Comparison of ENCODE assay signal across 8 mouse cellular contexts in genomic region chr4:132747664-132748259, GRCm38 (mm10). TPM values are rescaled to one million over a fixed set of nuclear protein-coding genes. Genes with fewer than 3 reads are reported as not detected.
DNase-seq lines count a peak whose midpoint lies in the region; ATAC-seq and TF ChIP-seq lines count a peak whose summit lies in the region.

No protein-coding gene starts in this region.

- no peaks in the 10 kb centered on the region for H3K9me3 ChIP-seq in kidney, postnatal 0 days (replicated peaks; ENCODE audit: low read length)

- ATAC-seq in kidney, postnatal 0 days (replicated peaks; ENCODE audit: low FRiP score, low read depth), result 0 out of 2 replicates have a peak, but pooled peaks have one; percentile 33

- no peaks in the 10 kb centered on the region for H3K79me2 ChIP-seq in macrophage (ENCODE audit: inconsistent target)

- WGBS in kidney, postnatal 0 days, result 53% methylated on average over 9 of the region's 9 CpGs
- 8% methylated on average over 9 of the region's 9 CpGs for WGBS in macrophage (ENCODE audit: missing documents)

- no peaks in the 10 kb centered on the region for H3K36me3 ChIP-seq in kidney, postnatal 0 days (ENCODE audit: insufficient read depth, low read length)
- no peaks in the 10 kb centered on the region for H3K36me3 ChIP-seq in macrophage (ENCODE audit: inconsistent target)

- TF ChIP-seq CTCF in kidney, postnatal 0 days (IDR thresholded peaks at IDR 0.05; ENCODE audit: low read depth), result no peak

- no peak overlapping the region for H3K4me3 ChIP-seq in kidney, postnatal 0 days (replicated peaks; ENCODE audit: low read depth, low read length)
- peak overlapping the region; percentile 37 for H3K4me3 ChIP-seq in macrophage (ENCODE audit: inconsistent target)

- H3K9ac ChIP-seq in kidney, postnatal 0 days (ENCODE audit: low read depth, low read length), result no peak overlapping the region

- peak overlapping the region; percentile 76 for H3K27ac ChIP-seq in kidney, postnatal 0 days
- peak overlapping the region; percentile 86 for H3K27ac ChIP-seq in macrophage

- H3K4me1 ChIP-seq in kidney, postnatal 0 days (replicated peaks; ENCODE audit: insufficient read depth, low read length), result no peaks in the 10 kb centered on the region

- peak overlapping the region; percentile 13; the same call in 1 of the 2 replicates for H3K4me2 ChIP-seq in kidney, postnatal 0 days (ENCODE audit: low read length)

- no peaks in the 10 kb centered on the region for H3K27me3 ChIP-seq in kidney, postnatal 0 days (ENCODE audit: insufficient read depth, low read length)

- peak; percentile 36 for DNase-seq in gastrocnemius, postnatal 25 days
- no peak for DNase-seq in gastrocnemius, postnatal 4 days (ENCODE audit: low spot score in 2 of 2)
- DNase-seq in heart, adult 8-10 months (ENCODE audit: low spot score), result peak; percentile 82
- DNase-seq in kidney, postnatal 0 days (ENCODE audit: low spot score), result peak; percentile 56
- DNase-seq in yolk sac, embryonic 10.5 days (ENCODE audit: low spot score), result peak; percentile 87
- no peak for DNase-seq in MN1 (ENCODE audit: low spot score)
- DNase-seq in urinary bladder, postnatal 36 days (ENCODE audit: low spot score in 2 of 2), result no peak

RNA-seq across cellular contexts. Expression of gene Smpdl3b, which starts 9.3 kb away (rescaled TPM):
- 1 to 10 TPM in 1 of 2 experiments, under 1 TPM in 1; 0.59 to 1.0 TPM for total RNA-seq in gastrocnemius, postnatal 25 days (2021)
- total RNA-seq in gastrocnemius, postnatal 4 days (2021), result 1 to 10 TPM; 2.3 to 2.6 TPM
- total RNA-seq in heart, adult 8-10 months (2022), result under 1 TPM; 0.34 to 0.94 (median 0.59) TPM
- 9.0 and 9.5 TPM in 2 replicates for polyA plus RNA-seq in kidney, postnatal 0 days (2015; fragmentation: Nextera tagmentation; extraction: Ambion mirVana)
- total RNA-seq in macrophage (2018; cell fraction: chromatin; rRNA removed), result 1 to 10 TPM in 11 of 26 experiments, under 1 TPM in 8, not detected in 7; 0.38 to 3.7 (median 1.2) TPM
- total RNA-seq in macrophage (2018; cell fraction: cytosol; rRNA removed), result 1 to 10 TPM in 20 of 26 experiments, under 1 TPM in 6; 0.51 to 7.5 (median 2.2) TPM
- 10 to 100 TPM in 8 of 26 experiments, 1 to 10 TPM in 14, under 1 TPM in 4; 0.85 to 22.2 (median 5.7) TPM for total RNA-seq in macrophage (2018; cell fraction: nucleus; rRNA removed)
- polyA plus RNA-seq in macrophage (2018), result 1.0 to 8.5 TPM (median 1.9 TPM) in 3 replicates

RNA-seq across cellular contexts. Expression of gene Xkr8, which starts 15.4 kb away (rescaled TPM):
- 1 to 10 TPM; 1.0 to 1.4 TPM for total RNA-seq in gastrocnemius, postnatal 25 days (2021)
- 1 to 10 TPM; 2.8 to 5.3 TPM for total RNA-seq in gastrocnemius, postnatal 4 days (2021)
- 1 to 10 TPM; 1.1 to 2.1 (median 1.8) TPM for total RNA-seq in heart, adult 8-10 months (2022)
- polyA plus RNA-seq in kidney, postnatal 0 days (2015; fragmentation: Nextera tagmentation; extraction: Ambion mirVana), result 4.2 and 4.4 TPM in 2 replicates
- total RNA-seq in macrophage (2018; cell fraction: chromatin; rRNA removed), result 10 to 100 TPM in 3 of 26 experiments, 1 to 10 TPM in 16, under 1 TPM in 7; 0.25 to 16.6 (median 3.4) TPM
- total RNA-seq in macrophage (2018; cell fraction: cytosol; rRNA removed), result 10 to 100 TPM in 4 of 26 experiments, 1 to 10 TPM in 22; 2.3 to 18.4 (median 6.6) TPM
- 10 to 100 TPM in 13 of 26 experiments, 1 to 10 TPM in 13; 1.4 to 30.9 (median 9.9) TPM for total RNA-seq in macrophage (2018; cell fraction: nucleus; rRNA removed)
- polyA plus RNA-seq in macrophage (2018), result 2.1 to 6.5 TPM (median 6.2 TPM) in 3 replicates

RNA-seq across cellular contexts. Expression of gene Rpa2, which starts 20.4 kb away (rescaled TPM):
- 10 to 100 TPM; 11.2 to 12.4 TPM for total RNA-seq in gastrocnemius, postnatal 25 days (2021)
- total RNA-seq in gastrocnemius, postnatal 4 days (2021), result 10 to 100 TPM; 25.0 to 25.9 TPM
- 10 to 100 TPM; 10.3 to 15.6 (median 12.6) TPM for total RNA-seq in heart, adult 8-10 months (2022)
- polyA plus RNA-seq in kidney, postnatal 0 days (2015; fragmentation: Nextera tagmentation; extraction: Ambion mirVana), result 60.0 and 65.7 TPM in 2 replicates
- 10 to 100 TPM in 6 of 26 experiments, 1 to 10 TPM in 17, under 1 TPM in 1, not detected in 2; 0.62 to 21.0 (median 7.1) TPM for total RNA-seq in macrophage (2018; cell fraction: chromatin; rRNA removed)
- total RNA-seq in macrophage (2018; cell fraction: cytosol; rRNA removed), result 1 to 10 TPM; 3.1 to 8.9 (median 6.4) TPM
- 10 to 100 TPM in 2 of 26 experiments, 1 to 10 TPM in 24; 1.1 to 34.1 (median 5.0) TPM for total RNA-seq in macrophage (2018; cell fraction: nucleus; rRNA removed)
- polyA plus RNA-seq in macrophage (2018), result 6.0 to 44.1 TPM (median 7.6 TPM) in 3 replicates

RNA-seq across cellular contexts. Expression of gene Themis2, which starts 48.4 kb away (rescaled TPM):
- total RNA-seq in gastrocnemius, postnatal 25 days (2021), result 1 to 10 TPM in 1 of 2 experiments, under 1 TPM in 1; 0.69 to 1.2 TPM
- total RNA-seq in gastrocnemius, postnatal 4 days (2021), result 1 to 10 TPM; 3.2 to 3.4 TPM
- 1 to 10 TPM; 1.4 to 1.9 (median 1.6) TPM for total RNA-seq in heart, adult 8-10 months (2022)
- 1.0 TPM in 2 replicates for polyA plus RNA-seq in kidney, postnatal 0 days (2015; fragmentation: Nextera tagmentation; extraction: Ambion mirVana)
- total RNA-seq in macrophage (2018; cell fraction: chromatin; rRNA removed), result 100 to 1,000 TPM in 19 of 26 experiments, 10 to 100 TPM in 7; 17.5 to 808 (median 224) TPM
- total RNA-seq in macrophage (2018; cell fraction: cytosol; rRNA removed), result 100 to 1,000 TPM in 24 of 26 experiments, 10 to 100 TPM in 2; 70.8 to 956 (median 317) TPM
- total RNA-seq in macrophage (2018; cell fraction: nucleus; rRNA removed), result 1,000 to 10,000 TPM in 5 of 26 experiments, 100 to 1,000 TPM in 17, 10 to 100 TPM in 4; 58.3 to 1,365 (median 493) TPM
- polyA plus RNA-seq in macrophage (2018), result 131 to 255 TPM (median 207 TPM) in 3 replicates

Comparison
In these comparisons a context has a peak if more than half of its experiments do, and no peak if none do; other contexts are left out.
1. DNase-seq: peak in gastrocnemius, postnatal 25 days (single experiment), heart, adult 8-10 months (single experiment), kidney, postnatal 0 days (single experiment) and yolk sac, embryonic 10.5 days (single experiment); none in gastrocnemius, postnatal 4 days (0 of 2), MN1 (single experiment) and urinary bladder, postnatal 36 days (0 of 2).